Mouse (Mus musculus): ENCODE results near the gene Mrnip.

DNA sequence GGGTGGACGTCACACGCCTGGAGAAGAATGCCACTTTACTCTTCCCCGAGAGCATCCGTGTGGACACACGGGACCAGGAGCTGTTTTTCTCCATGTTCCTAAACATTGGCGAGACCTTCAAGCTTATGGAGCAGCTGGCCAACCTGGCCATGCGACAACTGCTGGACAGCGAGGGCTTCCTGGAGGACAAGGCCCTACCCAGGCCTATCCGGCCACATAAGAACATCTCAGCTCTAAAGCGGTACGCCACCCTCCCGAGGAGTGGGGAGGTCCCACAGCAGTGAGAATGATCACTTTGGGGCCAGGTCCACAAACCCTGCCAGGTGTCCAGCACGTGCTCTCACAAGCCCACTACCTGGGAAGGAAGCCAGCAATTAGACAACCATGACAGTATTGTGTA, 28.1 kb upstream of the Mrnip start:
- TF ChIP-seq GATA1 (IDR thresholded peaks at IDR 0.05; ENCODE audit: low read length) (no peak), TAL1 (IDR thresholded peaks at IDR 0.05; ENCODE audit: low read length) (no peak)
